In the genomic region with DNA sequence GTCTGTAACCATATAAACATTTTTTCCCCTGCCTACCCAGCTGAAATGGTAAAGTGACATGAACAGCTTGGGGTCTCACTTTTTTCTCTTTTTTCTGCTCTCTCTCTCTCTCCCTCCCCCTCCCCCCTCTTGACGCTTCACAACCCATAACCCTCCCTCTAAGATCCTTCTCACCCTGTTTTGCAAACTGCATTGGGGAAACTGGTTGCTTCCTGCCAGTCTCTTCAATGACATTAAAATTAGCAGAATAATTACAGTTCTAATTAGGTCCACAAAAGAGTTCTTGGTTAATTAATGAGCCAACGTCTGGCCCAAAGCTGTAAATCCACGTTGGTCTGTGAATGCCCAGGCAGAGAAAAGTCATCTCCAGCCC, we compare ENCODE assay signal across 9 mouse cellular contexts.
A peak's percentile ranks its signal among the peaks of the same experiment; 100 is the strongest.
DNase-seq lines count a peak whose midpoint lies in the region; ATAC-seq and TF ChIP-seq lines count a peak whose summit lies in the region.
"Had no signal": no experiment of that assay in that cellular context is flagged by ENCODE, and none has a peak within 500 bp of the region (broad histone marks: within the 10 kb centered on the region; RNA-seq: fewer than 3 reads in every experiment).

No protein-coding gene starts in this region.

- under 1% methylated on average over 3 of the region's 3 CpGs for WGBS in heart, embryonic 16.5 days
- WGBS in hindbrain, embryonic 10.5 days: 1% methylated on average over 3 of the region's 3 CpGs
- 1% methylated on average over 3 of the region's 3 CpGs for WGBS in liver, postnatal 0 days (ENCODE audit: insufficient replicate concordance)

- peak overlapping the region; percentile 78 for H3K4me3 ChIP-seq in heart, embryonic 16.5 days (ENCODE audit: low read length)
- peak overlapping the region; percentile 68 for H3K4me3 ChIP-seq in hindbrain, embryonic 10.5 days
- H3K4me3 ChIP-seq in liver, postnatal 0 days (ENCODE audit: low read depth, low read length): peak overlapping the region; percentile 66

- H3K4me2 ChIP-seq in heart, embryonic 16.5 days (ENCODE audit: low read depth, low read length): peak overlapping the region; percentile 87
- H3K4me2 ChIP-seq in liver, postnatal 0 days (ENCODE audit: low read depth, low read length): peak overlapping the region; percentile 82

- peaks cover 16% of the 10 kb centered on the region for H3K4me1 ChIP-seq in heart, embryonic 16.5 days (ENCODE audit: control insufficient read depth, insufficient read depth, low read length)
- peaks cover 34% of the 10 kb centered on the region for H3K4me1 ChIP-seq in hindbrain, embryonic 10.5 days (replicated peaks)
- peaks cover 11% of the 10 kb centered on the region for H3K4me1 ChIP-seq in liver, postnatal 0 days (ENCODE audit: insufficient read depth)

- H3K9me3 ChIP-seq in heart, embryonic 16.5 days (replicated peaks; ENCODE audit: control insufficient read depth, low read length): no peaks in the 10 kb centered on the region
- no peaks in the 10 kb centered on the region for H3K9me3 ChIP-seq in hindbrain, embryonic 10.5 days
- no peaks in the 10 kb centered on the region for H3K9me3 ChIP-seq in liver, postnatal 0 days (ENCODE audit: low read length)

- H3K27me3 ChIP-seq in heart, embryonic 16.5 days (ENCODE audit: control insufficient read depth, insufficient read depth, low read length): no peaks in the 10 kb centered on the region
- peaks cover 4% of the 10 kb centered on the region; the same call in 1 of the 2 replicates for H3K27me3 ChIP-seq in hindbrain, embryonic 10.5 days (ENCODE audit: insufficient read depth, poor library complexity, severe bottlenecking)
- 0 out of 2 replicates have a peak, but pooled peaks cover 4% of the 10 kb centered on the region for H3K27me3 ChIP-seq in liver, postnatal 0 days (ENCODE audit: insufficient read depth, low read length)
- H3K27me3 ChIP-seq: Patski had no signal

- no peak for TF ChIP-seq EP300 in liver, postnatal 0 days (IDR thresholded peaks at IDR 0.05; ENCODE audit: low read depth)

- no peak for TF ChIP-seq CTCF in liver, postnatal 0 days (IDR thresholded peaks at IDR 0.05; ENCODE audit: low read depth)

- peak overlapping the region; percentile 85 for H3K27ac ChIP-seq in heart, embryonic 16.5 days (ENCODE audit: low read length)
- H3K27ac ChIP-seq in hindbrain, embryonic 10.5 days: peak overlapping the region; percentile 82; the same call in 1 of the 2 replicates
- no peak overlapping the region for H3K27ac ChIP-seq in liver, postnatal 0 days (ENCODE audit: low read depth)

- no peaks in the 10 kb centered on the region; the same call in 1 of the 2 replicates for H3K36me3 ChIP-seq in heart, embryonic 16.5 days (ENCODE audit: control insufficient read depth, insufficient read depth)
- H3K36me3 ChIP-seq in hindbrain, embryonic 10.5 days: no peaks in the 10 kb centered on the region
- no peaks in the 10 kb centered on the region for H3K36me3 ChIP-seq in liver, postnatal 0 days (replicated peaks; ENCODE audit: insufficient read depth, low read length)

- peak overlapping the region; percentile 84 for H3K9ac ChIP-seq in heart, embryonic 16.5 days (ENCODE audit: low read length)
- peak overlapping the region; percentile 68 for H3K9ac ChIP-seq in liver, postnatal 0 days (replicated peaks)

- DNase-seq in heart, adult 8-10 months (ENCODE audit: low spot score): no peak
- peak; percentile 32 for DNase-seq in Muller cell, postnatal 12 days (ENCODE audit: inconsistent ontology term)
- no peak for DNase-seq in hindbrain, embryonic 10.5 days (ENCODE audit: low spot score)
- DNase-seq in liver, postnatal 0 days: no peak
- DNase-seq in cerebellum, adult 9-11 months: no peak
- no peak for DNase-seq in urinary bladder, postnatal 4 days (ENCODE audit: low spot score in 2 of 2)
- DNase-seq in right cerebral cortex, adult 2 months (ENCODE audit: low spot score in 2 of 2): no peak

- ATAC-seq in heart, embryonic 16.5 days (replicated peaks; ENCODE audit: extremely low read depth, insufficient read depth, low FRiP score): no peak
- no peak for ATAC-seq in liver, postnatal 0 days
- ATAC-seq: Patski had no signal
